Mouse (Mus musculus): ENCODE measurements around the gene Hoxa4. TPM values are rescaled to one million over a fixed set of nuclear protein-coding genes. Genes with fewer than 3 reads are reported as not detected.

The Hoxa4 gene
- polyA plus RNA-seq, 1 experiment from 2014 or later, result 6.8 TPM

GRCm38 (mm10) chr6:52219234-52219942, 27.8 kb upstream of the Hoxa4 start:
- H3K27me3 ChIP-seq (ENCODE audit: control insufficient read depth, insufficient read depth, low read length), result peaks cover 63% of the 10 kb centered on the region
- no peaks in the 10 kb centered on the region for H3K36me3 ChIP-seq (ENCODE audit: control insufficient read depth, insufficient read depth, low read length)
- 40% methylated on average over 9 of the region's 9 CpGs for WGBS
- no peak overlapping the region for H3K4me3 ChIP-seq (ENCODE audit: low read depth, low read length)
- peak overlapping the region; percentile 35; the same call in 1 of the 2 replicates for H3K27ac ChIP-seq (ENCODE audit: low read length)
- no peak overlapping the region; the same call in 1 of the 2 replicates for H3K9ac ChIP-seq (replicated peaks; ENCODE audit: low read depth, low read length)
- H3K4me1 ChIP-seq (ENCODE audit: control insufficient read depth, insufficient read depth, low read length), result 0 out of 2 replicates have a peak, but pooled peaks cover 4% of the 10 kb centered on the region
- H3K4me2 ChIP-seq (replicated peaks; ENCODE audit: low read depth, low read length), result peak overlapping the region; percentile 22; the same call in 1 of the 2 replicates
- no peak for ATAC-seq (ENCODE audit: insufficient number of reproducible peaks, insufficient read depth, low FRiP score, low read depth)
- no peaks in the 10 kb centered on the region for H3K9me3 ChIP-seq (ENCODE audit: control insufficient read depth, low read depth, low read length)

- 17% methylated on average over 14 of the region's 14 CpGs for WGBS
- Histone ChIP-seq H3K27ac (ENCODE audit: low read length) (no peak overlapping the region), H3K4me2 (replicated peaks; ENCODE audit: low read depth, low read length) (peak overlapping the region; percentile 44; the same call in 1 of the 2 replicates), H3K4me3 (ENCODE audit: low read depth, low read length) (no peak overlapping the region), H3K4me1 (ENCODE audit: control insufficient read depth, insufficient read depth, low read length) (0 out of 2 replicates have a peak, but pooled peaks cover 4% of the 10 kb centered on the region), H3K27me3 (ENCODE audit: control insufficient read depth, insufficient read depth, low read length) (peaks cover 67% of the 10 kb centered on the region), H3K36me3 (ENCODE audit: control insufficient read depth, insufficient read depth, low read length) (no peaks in the 10 kb centered on the region), H3K9me3 (ENCODE audit: control insufficient read depth, low read depth, low read length) (no peaks in the 10 kb centered on the region), H3K9ac (replicated peaks; ENCODE audit: low read depth, low read length) (no peak overlapping the region)
- no peak for ATAC-seq (ENCODE audit: insufficient number of reproducible peaks, insufficient read depth, low FRiP score, low read depth)
Observed at GRCm38 (mm10) chr6:52218643-52219215, 27.2 kb upstream of the Hoxa4 start.

GRCm38 (mm10) chr6:52217895-52218642, 26.5 kb upstream of the Hoxa4 start:
- Histone ChIP-seq H3K9ac (replicated peaks; ENCODE audit: low read depth, low read length) (peak overlapping the region; percentile 41; the same call in 1 of the 2 replicates), H3K9me3 (ENCODE audit: control insufficient read depth, low read depth, low read length) (no peaks in the 10 kb centered on the region), H3K4me1 (ENCODE audit: control insufficient read depth, insufficient read depth, low read length) (0 out of 2 replicates have a peak, but pooled peaks cover 4% of the 10 kb centered on the region), H3K4me2 (replicated peaks; ENCODE audit: low read depth, low read length) (peak overlapping the region; percentile 44), H3K36me3 (ENCODE audit: control insufficient read depth, insufficient read depth, low read length) (no peaks in the 10 kb centered on the region), H3K27ac (ENCODE audit: low read length) (peak overlapping the region; percentile 10; the same call in 1 of the 2 replicates), H3K4me3 (ENCODE audit: low read depth, low read length) (peak overlapping the region; percentile 41), H3K27me3 (ENCODE audit: control insufficient read depth, insufficient read depth, low read length) (peaks cover 62% of the 10 kb centered on the region)
- no peak for ATAC-seq (ENCODE audit: insufficient number of reproducible peaks, insufficient read depth, low FRiP score, low read depth)
- WGBS, result 9% methylated on average over 23 of the region's 23 CpGs

GRCm38 (mm10) chr6:52217459-52217768, 25.9 kb upstream of the Hoxa4 start:
- Histone ChIP-seq H3K4me3 (ENCODE audit: low read depth, low read length) (peak overlapping the region; percentile 41), H3K27ac (ENCODE audit: low read length) (peak overlapping the region; percentile 44; the same call in 1 of the 2 replicates), H3K9ac (replicated peaks; ENCODE audit: low read depth, low read length) (peak overlapping the region; percentile 41), H3K9me3 (ENCODE audit: control insufficient read depth, low read depth, low read length) (no peaks in the 10 kb centered on the region), H3K4me1 (ENCODE audit: control insufficient read depth, insufficient read depth, low read length) (0 out of 2 replicates have a peak, but pooled peaks cover 4% of the 10 kb centered on the region), H3K4me2 (replicated peaks; ENCODE audit: low read depth, low read length) (peak overlapping the region; percentile 44), H3K27me3 (ENCODE audit: control insufficient read depth, insufficient read depth, low read length) (peaks cover 59% of the 10 kb centered on the region), H3K36me3 (ENCODE audit: control insufficient read depth, insufficient read depth, low read length) (no peaks in the 10 kb centered on the region)
- under 1% methylated on average over 25 of the region's 25 CpGs for WGBS
- ATAC-seq (ENCODE audit: insufficient number of reproducible peaks, insufficient read depth, low FRiP score, low read depth), result peak; percentile 71; the same call in 1 of the 2 replicates

- 2% methylated on average over 60 of the region's 60 CpGs for WGBS
- peak overlapping the region; percentile 44 for H3K4me2 ChIP-seq (replicated peaks; ENCODE audit: low read depth, low read length)
- H3K27me3 ChIP-seq (ENCODE audit: control insufficient read depth, insufficient read depth, low read length), result peaks cover 55% of the 10 kb centered on the region
- H3K4me1 ChIP-seq (ENCODE audit: control insufficient read depth, insufficient read depth, low read length), result 0 out of 2 replicates have a peak, but pooled peaks cover 4% of the 10 kb centered on the region
- H3K9me3 ChIP-seq (ENCODE audit: control insufficient read depth, low read depth, low read length), result no peaks in the 10 kb centered on the region
- peak overlapping the region; percentile 44; the same call in 1 of the 2 replicates for H3K27ac ChIP-seq (ENCODE audit: low read length)
- ATAC-seq (ENCODE audit: insufficient number of reproducible peaks, insufficient read depth, low FRiP score, low read depth), result no peak
- no peaks in the 10 kb centered on the region for H3K36me3 ChIP-seq (ENCODE audit: control insufficient read depth, insufficient read depth, low read length)
- H3K9ac ChIP-seq (replicated peaks; ENCODE audit: low read depth, low read length), result peak overlapping the region; percentile 31
- peak overlapping the region; percentile 41 for H3K4me3 ChIP-seq (ENCODE audit: low read depth, low read length)
Observed at GRCm38 (mm10) chr6:52216691-52217458, 25.3 kb upstream of the Hoxa4 start.

GRCm38 (mm10) chr6:52215771-52216535, 24.4 kb upstream of the Hoxa4 start:
- Histone ChIP-seq H3K4me3 (ENCODE audit: low read depth, low read length) (peak overlapping the region; percentile 41), H3K9ac (replicated peaks; ENCODE audit: low read depth, low read length) (peak overlapping the region; percentile 26), H3K27ac (ENCODE audit: low read length) (peak overlapping the region; percentile 6; the same call in 1 of the 2 replicates), H3K4me1 (ENCODE audit: control insufficient read depth, insufficient read depth, low read length) (0 out of 2 replicates have a peak, but pooled peaks cover 4% of the 10 kb centered on the region), H3K27me3 (ENCODE audit: control insufficient read depth, insufficient read depth, low read length) (peaks cover 59% of the 10 kb centered on the region), H3K9me3 (ENCODE audit: control insufficient read depth, low read depth, low read length) (no peaks in the 10 kb centered on the region), H3K4me2 (replicated peaks; ENCODE audit: low read depth, low read length) (peak overlapping the region; percentile 44), H3K36me3 (ENCODE audit: control insufficient read depth, insufficient read depth, low read length) (no peaks in the 10 kb centered on the region)
- 4% methylated on average over 30 of the region's 30 CpGs for WGBS
- no peak for ATAC-seq (ENCODE audit: insufficient number of reproducible peaks, insufficient read depth, low FRiP score, low read depth)

- H3K4me3 ChIP-seq (ENCODE audit: low read depth, low read length), result no peak overlapping the region
- ATAC-seq (ENCODE audit: insufficient number of reproducible peaks, insufficient read depth, low FRiP score, low read depth), result no peak
- H3K27me3 ChIP-seq (ENCODE audit: control insufficient read depth, insufficient read depth, low read length), result peaks cover 54% of the 10 kb centered on the region
- WGBS, result 31% methylated on average over 3 of the region's 3 CpGs
- H3K4me2 ChIP-seq (replicated peaks; ENCODE audit: low read depth, low read length), result peak overlapping the region; percentile 44; the same call in 1 of the 2 replicates
- H3K9me3 ChIP-seq (ENCODE audit: control insufficient read depth, low read depth, low read length), result no peaks in the 10 kb centered on the region
- no peak overlapping the region for H3K9ac ChIP-seq (replicated peaks; ENCODE audit: low read depth, low read length)
- no peak overlapping the region for H3K27ac ChIP-seq (ENCODE audit: low read length)
- no peaks in the 10 kb centered on the region for H3K36me3 ChIP-seq (ENCODE audit: control insufficient read depth, insufficient read depth, low read length)
- H3K4me1 ChIP-seq (ENCODE audit: control insufficient read depth, insufficient read depth, low read length), result 0 out of 2 replicates have a peak, but pooled peaks cover 4% of the 10 kb centered on the region
Observed at GRCm38 (mm10) chr6:52215070-52215469, 23.5 kb upstream of the Hoxa4 start.
